Mouse (Mus musculus) embryo, embryonic 9.5 days (tissue): ENCODE results near the gene Gm49359.
"Not testable (repeated sequence)": the region's sequence is repeated elsewhere in the genome, so short reads cannot be mapped to it uniquely, and the experiment has no call there.

ENCODE experiments used
- DNase-seq: peaks from one replicate; pipeline ENCODE4 v3.0.0-alpha.2; 2017; ENCODE audit errors: extremely low spot score

The Gm49359 gene

DNA sequence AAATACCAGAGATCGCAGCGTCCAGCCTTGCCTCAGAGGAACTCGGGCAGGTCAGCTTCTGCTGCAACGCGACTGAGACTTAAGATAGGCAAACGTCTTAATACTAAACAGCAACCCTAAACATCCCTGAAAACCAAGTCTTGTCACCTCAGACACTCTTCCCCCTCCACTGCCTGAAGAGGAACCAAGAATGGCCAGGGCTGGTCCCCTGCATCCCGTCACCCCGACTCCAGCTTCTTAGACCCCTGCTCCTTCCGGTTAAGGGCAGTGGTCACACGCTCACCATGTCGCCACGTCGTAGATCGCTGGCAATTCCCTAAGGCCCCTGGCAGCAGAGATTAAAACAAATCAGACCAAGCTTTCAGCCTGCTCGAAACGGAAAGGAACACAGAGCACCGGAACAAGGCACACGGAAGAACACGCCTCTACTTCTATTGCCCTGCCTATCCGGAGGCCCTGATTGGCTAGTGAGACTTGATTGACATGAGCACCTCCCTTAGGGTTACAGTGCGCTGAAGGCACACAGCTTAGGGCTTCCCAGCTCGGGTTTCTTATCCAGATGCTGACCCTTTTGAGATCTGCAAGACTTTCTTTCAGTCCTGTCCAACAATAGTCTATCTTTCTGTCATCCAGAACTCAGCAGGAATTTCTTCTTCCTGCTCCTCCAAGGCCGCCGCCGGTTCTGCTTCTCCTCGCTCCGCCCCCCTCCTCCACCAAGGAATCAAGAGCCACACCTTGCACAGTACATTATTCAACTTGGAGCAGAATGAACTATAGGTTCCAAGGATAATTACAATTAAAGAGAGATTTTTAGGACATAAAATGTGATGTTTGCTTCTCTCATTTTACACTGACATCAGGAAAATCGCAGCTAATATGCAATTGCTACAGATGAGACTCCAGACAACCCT, at the start of gene Gm49359:
Gene Gm49359, minus strand, starts transcription at position 409 of the 911 bp plus-strand sequence.
- peak; percentile 81 for DNase-seq

DNA sequence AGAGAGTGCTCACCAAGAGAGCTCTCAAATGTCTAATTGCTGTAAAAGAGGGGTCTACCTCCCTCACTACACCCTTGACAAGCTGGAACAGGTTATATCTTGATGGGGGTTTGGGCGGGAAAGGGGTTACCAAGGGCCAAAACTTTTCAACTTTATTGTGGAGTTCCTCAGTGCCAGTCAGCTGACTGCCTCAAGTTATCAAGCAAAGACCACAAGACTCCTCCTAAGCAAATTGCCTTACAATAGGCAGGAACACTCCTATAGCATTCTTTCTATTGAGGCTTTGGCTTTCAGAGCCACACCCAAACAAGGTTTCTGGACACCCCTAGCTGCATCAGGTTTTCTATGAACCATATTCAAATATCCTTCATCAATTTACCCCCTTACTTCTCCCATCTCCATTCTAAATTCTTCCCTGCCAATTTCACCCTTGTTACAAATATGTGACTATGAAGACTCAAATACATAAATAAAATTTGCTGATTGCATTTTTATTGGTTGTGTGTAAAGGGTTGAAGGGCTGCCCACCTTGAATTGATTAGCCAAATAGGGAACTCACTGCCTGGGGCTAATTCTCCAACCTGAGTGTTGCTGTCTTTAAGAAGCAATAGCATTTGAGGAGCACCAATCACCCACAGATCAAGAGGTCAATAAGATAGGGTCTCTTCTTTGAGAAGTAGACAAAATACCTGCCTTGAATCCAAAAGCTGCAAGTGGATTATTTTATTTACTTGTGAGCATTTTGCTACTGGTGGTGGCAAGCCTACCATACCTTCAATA, 44.2 kb upstream of the Gm49359 start:
- DNase-seq, result not testable (repeated sequence)

DNA sequence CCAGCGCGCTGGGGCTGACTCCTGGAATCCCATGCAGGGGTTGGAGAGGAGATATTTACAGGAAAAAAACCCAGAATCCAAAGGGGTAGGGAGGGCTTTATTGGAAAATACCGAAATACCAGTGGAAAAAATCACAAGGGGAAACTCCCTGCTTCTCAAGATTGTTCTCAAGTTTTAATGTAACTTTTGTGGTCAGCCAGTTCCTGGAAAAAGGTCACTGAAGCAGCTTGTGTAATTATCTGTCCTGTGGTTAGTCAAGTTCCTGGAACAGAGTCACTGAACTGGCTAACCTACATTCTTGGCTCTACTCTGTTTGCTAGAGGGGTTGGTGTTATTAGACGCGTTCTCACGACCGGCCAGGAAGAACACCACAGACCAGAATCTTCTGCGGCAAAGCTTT, 6.0 kb upstream of the Gm49359 start:
- not testable (repeated sequence) for DNase-seq

DNA sequence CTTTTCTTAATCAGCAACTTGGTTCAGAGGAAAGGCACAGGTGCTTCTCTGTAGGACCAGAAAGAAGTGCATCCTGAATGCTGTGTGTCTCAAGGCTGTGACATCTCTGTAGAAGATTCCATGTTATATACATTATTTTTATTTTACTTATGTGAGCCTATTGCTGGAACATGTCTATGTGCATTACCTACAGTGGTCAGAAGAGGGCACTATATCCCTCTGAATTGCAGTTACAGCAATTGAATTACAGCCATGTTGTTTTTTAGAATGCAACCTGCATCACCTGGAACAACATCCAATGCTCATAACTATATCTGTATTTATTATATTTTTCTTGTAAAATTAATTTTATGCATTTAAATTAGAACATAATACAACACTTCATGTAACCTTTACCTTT, 3.3 kb upstream of the Gm49359 start:
- DNase-seq, result peak; percentile 3
